Mouse (Mus musculus) stomach, embryonic 15.5 days (tissue): ENCODE data around the gene Rab21. TPM values are rescaled to one million over a fixed set of nuclear protein-coding genes. Genes with fewer than 3 reads are reported as not detected.

Source experiments
- ATAC-seq: fragments of 200-750 bp; cut with Nextera tagmentation; 2 replicates; pipeline ENCODE4 v1.8.0; 2017; ENCODE audit warnings: low read depth, moderate number of reproducible peaks, moderate TSS enrichment; ENCODE audit not compliant: insufficient read depth, low FRiP score
- H3K27ac ChIP-seq: fragments of 300-500 bp; sonication (generic); 2 replicates; pipeline ENCODE4 v1.5.1; 2015; ENCODE audit warnings: mild to moderate bottlenecking, inconsistent platforms
- H3K27me3 ChIP-seq: fragments of 300-500 bp; sonication (generic); replicated peaks from 2 replicates; pipeline ENCODE4 v1.6.1; 2015; ENCODE audit warnings: inconsistent platforms
- H3K36me3 ChIP-seq: fragments of 300-500 bp; sonication (generic); 2 replicates; pipeline ENCODE4 v1.6.1; 2015; ENCODE audit warnings: inconsistent platforms
- H3K4me1 ChIP-seq: fragments of 300-500 bp; sonication (generic); 2 replicates; pipeline ENCODE4 v1.6.1; 2015; ENCODE audit warnings: inconsistent platforms
- H3K4me2 ChIP-seq: fragments of 300-500 bp; sonication (generic); 2 replicates; pipeline ENCODE4 v1.6.1; 2015; ENCODE audit warnings: mild to moderate bottlenecking, inconsistent platforms
- H3K4me3 ChIP-seq: fragments of 300-500 bp; sonication (generic); replicated peaks from 2 replicates; pipeline ENCODE4 v1.5.1; 2015; ENCODE audit warnings: inconsistent platforms
- H3K9ac ChIP-seq: fragments of 300-500 bp; sonication (generic); 2 replicates; pipeline ENCODE4 v1.6.1; 2015; ENCODE audit warnings: inconsistent platforms
- H3K9me3 ChIP-seq: fragments of 300-500 bp; sonication (generic); 2 replicates; pipeline ENCODE4 v1.6.1; 2016; ENCODE audit warnings: inconsistent platforms
- WGBS: fragments of 180-500 bp; shearing (Covaris S2); methylation state at CpG from one replicate; pipeline ENCODE4 v1.1.7; 2015; 5-methylcytosine and 5-hydroxymethylcytosine counted together
- polyA plus RNA-seq: library from polyadenylated mRNA; unstranded; fragments of >200 nt; fragmentation: Nextera tagmentation; extraction: Ambion mirVana; gene quantifications from 2 replicates; pipeline ENCODE4 v1.2.1, GENCODE M21; 2015

Gene Rab21
- polyA plus RNA-seq: 9.7 and 12.2 TPM in 2 replicates

- Histone ChIP-seq H3K4me2 (peak within 1 kb of the TSS; percentile 75), H3K27me3 (no peaks in the 10 kb centered on the region), H3K9me3 (no peaks in the 10 kb centered on the region), H3K9ac (peak within 1 kb of the TSS; percentile 89), H3K4me3 (peak within 1 kb of the TSS; percentile 91), H3K36me3 (no peaks in the 10 kb centered on the region), H3K4me1 (peaks cover 10% of the 10 kb centered on the region; the same call in 1 of the 2 replicates), H3K27ac (peak within 1 kb of the TSS; percentile 96)
- under 1% methylated on average over 48 of the region's 48 CpGs for WGBS
- ATAC-seq: peak; percentile 89
These were observed at the start of gene Rab21 for GRCm38 (mm10) chr10:115315473-115316171. Gene Rab21 (minus strand): TSS chr10:115315594.

GRCm38 (mm10) chr10:115363151-115363550 lies 47.8 kb upstream of the Rab21 start:
- H3K4me3 ChIP-seq: peak overlapping the region; percentile 60; the same call in 1 of the 2 replicates
- peak overlapping the region; percentile 79 for H3K4me2 ChIP-seq
- peak overlapping the region; percentile 35; the same call in 1 of the 2 replicates for H3K9ac ChIP-seq
- 82% methylated on average over 4 of the region's 4 CpGs for WGBS
- H3K36me3 ChIP-seq: no peaks in the 10 kb centered on the region
- no peak for ATAC-seq
- peaks cover 3% of the 10 kb centered on the region for H3K4me1 ChIP-seq
- H3K27me3 ChIP-seq: no peaks in the 10 kb centered on the region
- peak overlapping the region; percentile 97; the same call in 1 of the 2 replicates for H3K27ac ChIP-seq
- no peaks in the 10 kb centered on the region for H3K9me3 ChIP-seq

- peak overlapping the region; percentile 79 for H3K4me2 ChIP-seq
- no peaks in the 10 kb centered on the region for H3K36me3 ChIP-seq
- H3K9ac ChIP-seq: peak overlapping the region; percentile 35; the same call in 1 of the 2 replicates
- no peaks in the 10 kb centered on the region for H3K9me3 ChIP-seq
- peak overlapping the region; percentile 60 for H3K4me3 ChIP-seq
- peaks cover 3% of the 10 kb centered on the region for H3K4me1 ChIP-seq
- peak overlapping the region; percentile 97 for H3K27ac ChIP-seq
- WGBS: 7% methylated on average over 9 of the region's 9 CpGs
- ATAC-seq: peak; percentile 12
- no peaks in the 10 kb centered on the region for H3K27me3 ChIP-seq
These were observed 47.2 kb upstream of the Rab21 start for GRCm38 (mm10) chr10:115362623-115362964.

DNA sequence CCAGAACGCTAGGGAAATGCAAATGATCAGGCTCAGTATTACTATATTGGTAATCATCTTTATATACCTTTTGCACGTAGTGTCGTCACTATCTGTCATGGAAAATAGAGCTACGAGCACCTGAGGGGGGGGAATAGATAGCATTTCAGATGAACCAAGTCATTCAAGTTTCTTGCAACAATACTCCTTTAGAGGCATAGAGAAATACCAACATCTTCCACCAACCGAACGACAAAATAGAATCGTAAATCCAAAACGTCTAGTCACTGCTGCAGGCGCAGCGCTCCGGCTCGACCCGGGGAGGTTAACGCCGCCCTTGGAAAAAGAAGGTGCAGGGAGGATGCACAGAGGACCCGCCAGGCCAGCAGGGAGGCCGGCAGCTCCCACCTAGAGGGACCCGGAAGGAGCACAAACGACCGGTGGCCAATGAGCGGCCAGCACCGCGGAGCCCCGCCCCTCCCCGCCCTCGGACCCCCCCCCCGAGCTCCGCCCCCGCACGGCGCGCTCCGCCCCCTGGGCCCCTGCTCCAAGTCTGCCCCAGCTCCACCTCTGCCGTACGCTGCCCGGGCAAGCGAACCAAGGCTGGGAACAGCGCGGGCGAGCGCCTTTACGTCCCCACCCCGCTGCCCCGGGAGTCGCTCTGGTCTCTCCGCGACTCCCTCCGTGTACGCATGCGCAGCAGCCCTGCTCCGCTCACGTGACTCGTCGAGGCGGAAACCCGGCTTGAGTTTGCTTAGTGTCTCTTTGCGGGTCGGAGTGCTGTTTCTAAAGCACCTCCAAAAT lies 46.6 kb upstream of the Rab21 start, which contains the start of gene Tmem19:
Gene Tmem19, minus strand, starts transcription at position 662 of the 783 bp plus-strand sequence.
- Histone ChIP-seq H3K9ac (peak within 1 kb of the TSS; percentile 39; the same call in 1 of the 2 replicates), H3K4me3 (peak within 1 kb of the TSS; percentile 60), H3K36me3 (no peaks in the 10 kb centered on the region; the same call in 1 of the 2 replicates), H3K27ac (peak within 1 kb of the TSS; percentile 97), H3K4me1 (peaks cover 3% of the 10 kb centered on the region), H3K27me3 (no peaks in the 10 kb centered on the region), H3K9me3 (no peaks in the 10 kb centered on the region), H3K4me2 (peak within 1 kb of the TSS; percentile 79)
- under 1% methylated on average over 53 of the region's 58 CpGs for WGBS
- peak; percentile 100 for ATAC-seq

DNA sequence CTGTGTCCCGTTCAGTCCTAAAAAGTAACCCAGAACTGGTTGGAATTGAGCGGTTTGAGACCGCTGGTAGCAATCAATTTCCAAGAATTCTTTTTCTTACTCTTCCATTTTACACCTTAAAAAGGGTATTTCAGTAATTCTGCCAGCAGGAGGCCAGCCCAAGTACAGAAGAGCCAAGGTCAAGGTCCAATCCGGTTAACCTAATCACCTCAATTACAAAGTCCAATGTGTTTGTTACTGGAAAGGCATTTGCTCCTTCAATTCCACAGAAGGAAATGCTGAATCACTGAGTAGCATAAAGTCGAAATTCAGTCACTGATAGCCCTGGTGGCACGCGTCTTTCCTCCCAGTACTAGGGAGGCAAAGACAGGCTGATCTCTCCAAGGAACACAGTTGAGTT lies 43.7 kb upstream of the Rab21 start:
- WGBS: 86% methylated on average over 7 of the region's 7 CpGs
- ATAC-seq: no peak
- peaks cover 3% of the 10 kb centered on the region for H3K4me1 ChIP-seq
- H3K36me3 ChIP-seq: peaks cover 3% of the 10 kb centered on the region; the same call in 1 of the 2 replicates
- no peaks in the 10 kb centered on the region for H3K9me3 ChIP-seq
- no peak overlapping the region for H3K9ac ChIP-seq
- no peak overlapping the region for H3K27ac ChIP-seq
- no peak overlapping the region for H3K4me3 ChIP-seq
- H3K27me3 ChIP-seq: no peaks in the 10 kb centered on the region
- H3K4me2 ChIP-seq: no peak overlapping the region

DNA sequence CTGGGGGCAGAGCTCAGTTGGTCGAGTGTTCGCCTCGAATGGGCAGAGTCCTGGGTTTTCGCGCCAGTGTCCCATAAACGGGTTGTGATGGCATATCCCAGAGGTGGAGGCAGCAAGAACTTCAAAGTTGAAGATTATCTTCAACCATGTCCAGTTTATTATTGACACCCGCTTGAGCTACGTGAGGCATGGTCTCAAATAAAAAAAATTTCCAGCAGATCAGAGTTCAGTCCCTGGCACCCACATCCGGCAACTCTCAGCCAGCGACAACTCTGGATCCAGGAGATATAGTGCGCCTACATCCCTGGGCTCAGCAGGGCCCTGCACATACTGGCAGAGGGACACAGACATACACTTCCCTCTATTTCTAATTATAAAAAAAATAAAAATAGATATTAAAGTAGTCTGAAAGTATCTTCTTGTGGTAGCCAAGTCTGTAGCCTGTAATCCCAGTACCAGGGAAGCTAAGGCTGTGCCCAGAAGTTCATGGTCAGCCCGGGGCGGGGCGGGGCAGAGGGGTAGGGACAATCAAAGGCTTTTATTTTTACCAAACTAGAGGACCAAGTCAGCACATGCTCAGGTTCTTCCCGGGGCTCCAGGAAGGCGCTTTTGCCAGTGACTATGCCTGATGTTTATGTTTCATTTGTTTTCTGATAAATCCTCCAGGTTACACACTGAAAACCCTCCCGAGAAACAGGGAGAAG lies 43.0 kb upstream of the Rab21 start:
- Histone ChIP-seq H3K27me3 (no peaks in the 10 kb centered on the region), H3K36me3 (peaks cover 3% of the 10 kb centered on the region; the same call in 1 of the 2 replicates), H3K4me2 (no peak overlapping the region), H3K4me3 (no peak overlapping the region), H3K4me1 (peaks cover 3% of the 10 kb centered on the region), H3K9ac (no peak overlapping the region), H3K9me3 (no peaks in the 10 kb centered on the region), H3K27ac (no peak overlapping the region)
- no peak for ATAC-seq
- 91% methylated on average over 17 of the region's 17 CpGs for WGBS

GRCm38 (mm10) chr10:115356106-115356505 lies 40.7 kb upstream of the Rab21 start:
- no peaks in the 10 kb centered on the region for H3K9me3 ChIP-seq
- H3K4me1 ChIP-seq: no peaks in the 10 kb centered on the region; the same call in 1 of the 2 replicates
- H3K36me3 ChIP-seq: peaks cover 3% of the 10 kb centered on the region; the same call in 1 of the 2 replicates
- no peak overlapping the region for H3K27ac ChIP-seq
- H3K4me2 ChIP-seq: no peak overlapping the region
- 86% methylated on average over 6 of the region's 7 CpGs for WGBS
- H3K27me3 ChIP-seq: no peaks in the 10 kb centered on the region
- no peak for ATAC-seq
- no peak overlapping the region for H3K9ac ChIP-seq
- H3K4me3 ChIP-seq: no peak overlapping the region

GRCm38 (mm10) chr10:115355016-115355415 lies 39.6 kb upstream of the Rab21 start:
- no peak overlapping the region for H3K9ac ChIP-seq
- H3K4me2 ChIP-seq: no peak overlapping the region
- peaks cover 3% of the 10 kb centered on the region; the same call in 1 of the 2 replicates for H3K36me3 ChIP-seq
- no peak overlapping the region for H3K4me3 ChIP-seq
- H3K4me1 ChIP-seq: no peaks in the 10 kb centered on the region
- H3K27ac ChIP-seq: no peak overlapping the region
- no peak for ATAC-seq
- 83% methylated on average over 6 of the region's 6 CpGs for WGBS
- H3K9me3 ChIP-seq: no peaks in the 10 kb centered on the region
- no peaks in the 10 kb centered on the region for H3K27me3 ChIP-seq

GRCm38 (mm10) chr10:115354553-115354952 lies 39.2 kb upstream of the Rab21 start:
- no peaks in the 10 kb centered on the region for H3K4me1 ChIP-seq
- H3K9ac ChIP-seq: no peak overlapping the region
- H3K4me2 ChIP-seq: no peak overlapping the region
- H3K4me3 ChIP-seq: no peak overlapping the region
- peaks cover 3% of the 10 kb centered on the region; the same call in 1 of the 2 replicates for H3K36me3 ChIP-seq
- H3K9me3 ChIP-seq: no peaks in the 10 kb centered on the region
- ATAC-seq: no peak
- H3K27me3 ChIP-seq: no peaks in the 10 kb centered on the region
- WGBS: 85% methylated on average over 6 of the region's 6 CpGs
- no peak overlapping the region for H3K27ac ChIP-seq

DNA sequence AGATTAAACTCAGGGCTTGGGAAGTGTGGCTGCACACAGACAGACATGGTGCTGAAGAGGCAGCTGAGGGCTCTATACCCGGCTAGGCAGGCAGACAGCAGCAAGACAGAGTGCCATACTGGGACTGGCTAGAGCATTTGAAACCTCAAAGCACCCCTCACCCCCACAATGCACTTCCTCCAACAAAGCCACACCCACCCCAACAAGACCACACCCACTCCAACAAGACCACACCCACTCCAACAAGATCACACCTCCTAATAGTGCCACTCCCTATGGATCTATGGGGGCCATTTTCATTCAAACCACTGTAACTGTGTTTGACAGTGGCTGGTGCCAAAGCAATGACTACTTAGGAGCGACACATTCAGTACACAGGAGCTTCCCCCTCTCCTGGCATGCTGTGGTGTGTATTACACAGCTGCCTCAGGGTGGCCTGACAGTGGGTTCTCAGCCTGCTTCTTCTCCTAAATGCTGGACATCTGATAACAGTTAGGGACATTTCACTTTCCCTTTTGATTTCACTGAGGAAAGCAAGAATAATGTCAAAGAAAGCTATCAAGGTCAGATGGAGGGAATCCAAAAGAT lies 35.5 kb upstream of the Rab21 start:
- no peak overlapping the region for H3K4me2 ChIP-seq
- no peak overlapping the region for H3K27ac ChIP-seq
- WGBS: 76% methylated on average over 2 of the region's 2 CpGs
- no peak overlapping the region for H3K9ac ChIP-seq
- H3K27me3 ChIP-seq: no peaks in the 10 kb centered on the region
- H3K4me1 ChIP-seq: no peaks in the 10 kb centered on the region
- 0 out of 2 replicates have a peak, but pooled peaks cover 3% of the 10 kb centered on the region for H3K36me3 ChIP-seq
- H3K9me3 ChIP-seq: no peaks in the 10 kb centered on the region
- H3K4me3 ChIP-seq: no peak overlapping the region
- no peak for ATAC-seq

DNA sequence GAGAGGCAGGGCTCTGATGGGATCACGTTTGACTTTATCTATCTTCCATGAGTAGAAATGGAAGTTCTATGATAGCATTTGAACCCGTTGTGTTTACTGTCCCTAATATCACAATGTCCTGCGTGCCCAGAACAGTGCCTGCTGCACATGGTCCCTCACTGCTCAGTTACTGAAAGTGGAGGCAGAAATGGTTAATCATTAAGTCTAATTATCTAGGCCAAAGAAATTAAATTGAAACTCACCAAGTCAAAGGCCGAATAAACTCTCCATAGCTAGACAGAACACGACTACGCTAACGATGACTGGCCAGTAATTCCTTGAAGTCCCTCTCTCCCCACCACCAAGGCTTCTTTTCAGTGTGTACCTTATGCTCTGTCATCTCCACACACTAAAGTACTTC lies 34.1 kb upstream of the Rab21 start:
- Histone ChIP-seq H3K4me2 (no peak overlapping the region), H3K27me3 (no peaks in the 10 kb centered on the region), H3K36me3 (0 out of 2 replicates have a peak, but pooled peaks cover under 1% of the 10 kb centered on the region), H3K4me3 (no peak overlapping the region), H3K9me3 (no peaks in the 10 kb centered on the region), H3K9ac (no peak overlapping the region), H3K4me1 (no peaks in the 10 kb centered on the region), H3K27ac (no peak overlapping the region)
- ATAC-seq: no peak
- whole genome bisulfite sequencing: 76% methylated on average over 7 of the region's 7 CpGs
